Mouse (Mus musculus): ENCODE measurements around the gene Eif2d.

The Eif2d gene

GRCm38 (mm10) chr1:131184253-131184955 lies 31.4 kb downstream of the Eif2d start:
- peak; percentile 83 for DNase-seq (ENCODE audit: low read depth, low spot score)

- peak; percentile 28 for DNase-seq (ENCODE audit: low read depth, low spot score)
Measured at GRCm38 (mm10) chr1:131184956-131185660, 32.1 kb downstream of the Eif2d start.

GRCm38 (mm10) chr1:131185821-131186506 lies 33.0 kb downstream of the Eif2d start:
- peak; percentile 57 for DNase-seq (ENCODE audit: low read depth, low spot score)

GRCm38 (mm10) chr1:131186995-131187394 lies 34.0 kb downstream of the Eif2d start:
- no peak for DNase-seq (ENCODE audit: low read depth, low spot score)

- DNase-seq (ENCODE audit: low read depth, low spot score): peak; percentile 49
Measured at GRCm38 (mm10) chr1:131187856-131188255, 34.9 kb downstream of the Eif2d start.

- peak; percentile 47 for DNase-seq (ENCODE audit: low read depth, low spot score)
Measured at GRCm38 (mm10) chr1:131188655-131189054, 35.7 kb downstream of the Eif2d start.

GRCm38 (mm10) chr1:131193746-131194145 lies 40.8 kb downstream of the Eif2d start:
- no peak for DNase-seq (ENCODE audit: low read depth, low spot score)

- no peak for DNase-seq (ENCODE audit: low read depth, low spot score)
Measured at GRCm38 (mm10) chr1:131195653-131196052, 42.7 kb downstream of the Eif2d start.

GRCm38 (mm10) chr1:131196107-131196506 lies 43.1 kb downstream of the Eif2d start:
- DNase-seq (ENCODE audit: low read depth, low spot score): no peak

GRCm38 (mm10) chr1:131198417-131198960 lies 45.5 kb downstream of the Eif2d start:
- DNase-seq (ENCODE audit: low read depth, low spot score): peak; percentile 25

GRCm38 (mm10) chr1:131199118-131199821 lies 46.3 kb downstream of the Eif2d start:
- peak; percentile 68 for DNase-seq (ENCODE audit: low read depth, low spot score)

- peak; percentile 95 for DNase-seq (ENCODE audit: low read depth, low spot score)
Measured at GRCm38 (mm10) chr1:131199976-131200375, 47.0 kb downstream of the Eif2d start.

- peak; percentile 35 for DNase-seq (ENCODE audit: low read depth, low spot score)
Measured at GRCm38 (mm10) chr1:131200588-131200987, 47.6 kb downstream of the Eif2d start.

- DNase-seq (ENCODE audit: low read depth, low spot score): no peak
Measured at GRCm38 (mm10) chr1:131201391-131201790, 48.4 kb downstream of the Eif2d start.

- DNase-seq (ENCODE audit: low read depth, low spot score): peak; percentile 94
Measured at GRCm38 (mm10) chr1:131204461-131204860, 51.5 kb downstream of the Eif2d start.

- DNase-seq (ENCODE audit: low read depth, low spot score): no peak
Measured at GRCm38 (mm10) chr1:131206342-131206741, 53.4 kb downstream of the Eif2d start.

GRCm38 (mm10) chr1:131207531-131207930 lies 54.5 kb downstream of the Eif2d start:
- peak; percentile 77 for DNase-seq (ENCODE audit: low read depth, low spot score)

- no peak for DNase-seq (ENCODE audit: low read depth, low spot score)
Measured at GRCm38 (mm10) chr1:131208081-131208480, 55.1 kb downstream of the Eif2d start.

- no peak for DNase-seq (ENCODE audit: low read depth, low spot score)
Measured at GRCm38 (mm10) chr1:131208800-131209199, 55.8 kb downstream of the Eif2d start.

- no peak for DNase-seq (ENCODE audit: low read depth, low spot score)
Measured at GRCm38 (mm10) chr1:131209971-131210426, 57.0 kb downstream of the Eif2d start.

- no peak for DNase-seq (ENCODE audit: low read depth, low spot score)
Measured at GRCm38 (mm10) chr1:131211655-131212054, 58.7 kb downstream of the Eif2d start.
